Mouse (Mus musculus) kidney, adult 2 months (tissue): ENCODE measurements around the gene Gpr62. TPM values are rescaled to one million over a fixed set of nuclear protein-coding genes. Genes with fewer than 3 reads are reported as not detected.

Experiments used
- DNase-seq: peaks from one replicate; pipeline ENCODE4 v3.0.0; 2021
- H3K27ac ChIP-seq: fragments of 200-500 bp; 2 replicates; pipeline ENCODE4 v1.5.1; 2012; ENCODE audit warnings: low read depth, low read length, control low read depth, inconsistent platforms; ENCODE audit not compliant: insufficient read depth
- H3K27me3 ChIP-seq: fragments of 200-500 bp; replicated peaks from 2 replicates; pipeline ENCODE4 v1.6.1; 2012; ENCODE audit warnings: mild to moderate bottlenecking, moderate library complexity, low read length, inconsistent platforms; ENCODE audit not compliant: control insufficient read depth, insufficient read depth
- H3K36me3 ChIP-seq: fragments of 200-500 bp; 2 replicates; pipeline ENCODE4 v1.6.1; 2012; ENCODE audit warnings: mild to moderate bottlenecking, moderate library complexity, low read length, inconsistent platforms; ENCODE audit not compliant: control insufficient read depth, insufficient read depth
- H3K4me1 ChIP-seq: fragments of 200-500 bp; 2 replicates; pipeline ENCODE4 v1.6.1; 2011; ENCODE audit warnings: low read length; ENCODE audit not compliant: control insufficient read depth, insufficient read depth
- H3K4me3 ChIP-seq: fragments of 200-500 bp; 2 replicates; pipeline ENCODE4 v1.5.1; 2011; ENCODE audit warnings: mild to moderate bottlenecking, low read depth, low read length, control low read depth; ENCODE audit not compliant: insufficient read depth
- CTCF ChIP-seq: fragments of 200-500 bp; conservative IDR thresholded peaks from 2 replicates; pipeline ENCODE4 v1.5.1; 2011; ENCODE audit warnings: low read depth, mild to moderate bottlenecking, control low read depth, low read length, moderate library complexity, mixed read lengths; ENCODE audit not compliant: insufficient read depth, insufficient read length
- POLR2A ChIP-seq: fragments of 200-500 bp; IDR thresholded peaks from one replicate; pipeline ENCODE4 v1.6.1; 2011; ENCODE audit warnings: low read depth, low read length, control low read depth
- WGBS: fragments of 180-500 bp; shearing (Covaris S2); methylation state at CpG from one replicate; pipeline ENCODE4 v1.1.7; 2018; 5-methylcytosine and 5-hydroxymethylcytosine counted together
- polyA plus RNA-seq: library from polyadenylated mRNA; depleted of rRNA; stranded (reverse); fragments of >200 nt; gene quantifications from 2 replicates; pipeline ENCODE4 v1.2.3, GENCODE M21; 2012; rRNA removed

Gpr62 gene
- polyA plus RNA-seq, 1 experiment: not detected

GRCm38 (mm10) chr9:106420608-106421007 lies 45.1 kb downstream of the Gpr62 start:
- Histone ChIP-seq H3K4me1 (peaks cover 6% of the 10 kb centered on the region), H3K36me3 (no peaks in the 10 kb centered on the region), H3K4me3 (no peak overlapping the region), H3K27me3 (no peaks in the 10 kb centered on the region), H3K27ac (no peak overlapping the region)
- 14% methylated on average over 2 of the region's 2 CpGs for WGBS
- TF ChIP-seq CTCF: no peak
- TF ChIP-seq POLR2A: no peak
- DNase-seq: no peak

GRCm38 (mm10) chr9:106417841-106418625 lies 47.7 kb downstream of the Gpr62 start:
- Histone ChIP-seq H3K27ac (no peak overlapping the region), H3K36me3 (no peaks in the 10 kb centered on the region), H3K4me1 (peaks cover 6% of the 10 kb centered on the region), H3K27me3 (no peaks in the 10 kb centered on the region), H3K4me3 (peak overlapping the region; percentile 16; the same call in 1 of the 2 replicates)
- 18% methylated on average over 29 of the region's 29 CpGs for WGBS
- peak; percentile 85 for DNase-seq
- 0 out of 2 replicates have a peak, but pooled peaks have one; percentile 12 for TF ChIP-seq CTCF
- TF ChIP-seq POLR2A: no peak

GRCm38 (mm10) chr9:106416826-106417225 lies 48.9 kb downstream of the Gpr62 start:
- no peak overlapping the region for H3K4me3 ChIP-seq
- peaks cover 6% of the 10 kb centered on the region for H3K4me1 ChIP-seq
- no peak for DNase-seq
- 92% methylated on average over 6 of the region's 6 CpGs for WGBS
- no peak overlapping the region for H3K27ac ChIP-seq
- H3K27me3 ChIP-seq: no peaks in the 10 kb centered on the region
- TF ChIP-seq POLR2A (no peak), CTCF (no peak)
- no peaks in the 10 kb centered on the region for H3K36me3 ChIP-seq

Other genes starting within 250 kb of the Gpr62 start
- 2.0 and 4.2 TPM in 2 replicates for gene Tlr9, start 243.3 kb downstream of the Gpr62 start, polyA plus RNA-seq
- gene Alas1, start 217.3 kb downstream of the Gpr62 start, polyA plus RNA-seq: 315 and 343 TPM in 2 replicates
- gene Poc1a, start 184.9 kb downstream of the Gpr62 start, polyA plus RNA-seq: 5.8 and 6.1 TPM in 2 replicates
- gene Dusp7, start 97.3 kb downstream of the Gpr62 start, polyA plus RNA-seq: 38.8 and 44.1 TPM in 2 replicates
- gene Rpl29, start 36.5 kb downstream of the Gpr62 start, polyA plus RNA-seq: 452 and 521 TPM in 2 replicates
- 141 and 154 TPM in 2 replicates for gene Acy1, start 27.6 kb downstream of the Gpr62 start, polyA plus RNA-seq
- 470 and 526 TPM in 2 replicates for gene Abhd14b, start 18.5 kb downstream of the Gpr62 start, polyA plus RNA-seq
- gene Abhd14a, start 18.3 kb downstream of the Gpr62 start, polyA plus RNA-seq: 137 and 146 TPM in 2 replicates
- 90.3 and 115 TPM in 2 replicates for gene Pcbp4, start 12.6 kb downstream of the Gpr62 start, polyA plus RNA-seq
- gene Rrp9, start 10.0 kb upstream of the Gpr62 start, polyA plus RNA-seq: 17.5 and 20.7 TPM in 2 replicates
- 25.8 and 31.9 TPM in 2 replicates for gene Parp3, start 11.0 kb upstream of the Gpr62 start, polyA plus RNA-seq
- gene Iqcf1, start 34.0 kb upstream of the Gpr62 start, polyA plus RNA-seq: not detected in 2 replicates
- gene Iqcf5, start 48.6 kb upstream of the Gpr62 start, polyA plus RNA-seq: 0.39 TPM in 1 of 2 replicates, not detected in the other
- gene Iqcf3, start 95.7 kb upstream of the Gpr62 start, polyA plus RNA-seq: 0.06 and 0.11 TPM in 2 replicates
- gene Iqcf4, start 105.1 kb upstream of the Gpr62 start, polyA plus RNA-seq: 0.22 TPM in 1 of 2 replicates, not detected in the other
- not detected in 2 replicates for gene Iqcf6, start 160.6 kb upstream of the Gpr62 start, polyA plus RNA-seq
- gene Grm2, start 190.1 kb upstream of the Gpr62 start, polyA plus RNA-seq: not detected in 2 replicates
- 219 and 248 TPM in 2 replicates for gene Tex264, start 220.0 kb upstream of the Gpr62 start, polyA plus RNA-seq